Mouse (Mus musculus) megakaryocyte progenitor cell, adult 5-6 weeks (primary cell): Measurements from ENCODE around the gene Serinc5. TPM values are rescaled to one million over a fixed set of nuclear protein-coding genes. Genes with fewer than 3 reads are reported as not detected.
"Not testable (repeated sequence)": the region's sequence is repeated elsewhere in the genome, so short reads cannot be mapped to it uniquely, and the experiment has no call there.

ENCODE experiments used
- ATAC-seq: replicated peaks from 2 replicates; pipeline ENCODE4 v1.8.0; 2016; ENCODE audit warnings: mild to moderate bottlenecking, moderate TSS enrichment, inconsistent platforms; ENCODE audit not compliant: poor library complexity
- total RNA-seq, 2 experiments: library from RNA; stranded (forward) in 1 of 2; stranded (reverse) in 1 of 2; fragments of 157-497, 149-512 nt in 1 of 2; fragments of 200-1000 nt in 1 of 2; gene quantifications; 2 replicates each; pipeline versions ENCODE4 v1.2.3 to v1.2.4; 2015 to 2017

Serinc5 gene
- total RNA-seq (2015) (9.1 and 9.4 TPM in 2 replicates), total RNA-seq (2017) (5.9 TPM in 2 replicates)

DNA sequence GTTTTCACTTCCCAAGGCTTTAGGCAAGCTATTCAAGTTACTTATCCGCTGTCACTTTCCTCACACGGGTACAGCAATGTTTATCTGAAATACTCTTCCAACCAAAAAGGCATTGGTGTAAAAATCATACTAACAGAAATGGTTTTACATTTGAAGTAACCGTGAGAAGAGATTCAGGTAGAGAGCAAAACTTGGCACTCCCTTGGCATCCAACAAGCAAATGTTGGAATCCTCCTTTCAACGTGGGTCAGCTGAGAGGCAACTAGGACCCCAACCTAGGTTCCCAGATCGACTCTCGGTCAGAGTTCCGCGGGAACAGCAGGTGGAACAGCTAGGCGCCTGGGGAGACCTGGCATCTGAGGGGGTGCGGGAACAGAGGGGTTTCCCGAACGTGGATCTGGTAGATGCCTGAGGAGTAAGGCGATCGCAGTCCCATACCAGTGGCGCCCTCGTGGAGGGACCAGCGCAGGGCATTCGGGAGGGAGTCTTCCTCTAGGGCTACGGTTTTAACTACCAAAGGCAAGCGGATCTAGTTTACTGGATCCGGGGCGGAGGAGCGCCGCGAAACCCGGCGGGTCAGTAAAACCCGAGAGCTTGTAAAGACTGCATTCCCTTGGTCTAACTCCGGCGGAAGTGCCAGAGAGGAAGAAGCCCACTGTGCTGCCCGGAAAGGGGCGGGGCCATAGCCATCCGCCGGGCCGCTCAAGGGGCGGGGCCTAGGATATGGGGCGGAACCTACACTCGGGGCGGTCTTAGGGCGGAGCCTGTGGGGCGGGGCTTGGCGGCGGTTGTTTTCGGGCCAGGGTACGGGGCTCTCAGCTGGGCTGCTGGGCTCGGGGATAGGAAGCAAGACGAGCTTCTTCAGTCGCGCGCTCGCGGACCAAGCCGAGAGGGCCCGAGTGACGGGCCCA is at the start of gene Serinc5:
Gene Serinc5, plus strand, starts transcription at position 781 of the 911 bp plus-strand sequence.
- ATAC-seq: peak; percentile 88

DNA sequence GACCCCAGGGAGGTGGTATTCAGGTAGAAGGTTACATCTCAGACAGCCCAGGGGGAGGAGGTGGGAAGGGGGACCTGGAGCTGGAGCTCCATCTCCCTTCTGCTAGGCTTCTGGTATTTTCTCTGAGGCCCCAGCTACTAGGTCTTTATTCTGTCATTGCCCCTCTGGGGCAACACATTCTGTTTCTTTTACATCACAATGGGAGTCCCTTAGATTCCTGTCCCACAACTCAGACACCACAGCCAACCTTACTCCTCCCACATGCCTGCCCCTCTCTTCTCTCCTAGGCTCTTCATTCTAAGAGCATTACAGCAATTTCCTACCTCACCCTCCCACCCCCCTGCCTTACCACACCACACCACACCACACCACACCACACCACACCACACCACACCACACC is 34.8 kb upstream of the Serinc5 start, which contains the start of gene Spz1:
Gene Spz1, minus strand, starts transcription at position 101 of the 400 bp plus-strand sequence.
- peak; percentile 15 for ATAC-seq

DNA sequence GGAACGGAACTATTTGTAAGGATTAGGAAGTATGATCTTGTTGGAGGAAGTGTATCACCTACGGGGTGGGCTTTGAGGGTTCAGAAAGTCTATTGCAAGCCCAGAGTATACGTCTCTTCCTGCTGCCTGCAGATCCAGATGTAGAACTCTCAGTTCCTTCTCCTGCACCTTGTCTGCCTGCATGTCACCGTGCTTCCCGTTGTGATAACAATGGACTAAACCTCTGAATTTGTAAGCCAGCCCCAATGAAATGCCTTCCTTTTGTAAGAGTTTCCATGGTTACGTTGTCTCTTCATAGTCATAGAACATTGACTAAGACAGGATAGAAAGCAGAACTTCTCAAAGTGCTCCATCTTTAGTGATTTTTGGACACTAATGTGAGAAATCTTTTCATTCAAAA is 34.2 kb upstream of the Serinc5 start:
- ATAC-seq: peak; percentile 33

DNA sequence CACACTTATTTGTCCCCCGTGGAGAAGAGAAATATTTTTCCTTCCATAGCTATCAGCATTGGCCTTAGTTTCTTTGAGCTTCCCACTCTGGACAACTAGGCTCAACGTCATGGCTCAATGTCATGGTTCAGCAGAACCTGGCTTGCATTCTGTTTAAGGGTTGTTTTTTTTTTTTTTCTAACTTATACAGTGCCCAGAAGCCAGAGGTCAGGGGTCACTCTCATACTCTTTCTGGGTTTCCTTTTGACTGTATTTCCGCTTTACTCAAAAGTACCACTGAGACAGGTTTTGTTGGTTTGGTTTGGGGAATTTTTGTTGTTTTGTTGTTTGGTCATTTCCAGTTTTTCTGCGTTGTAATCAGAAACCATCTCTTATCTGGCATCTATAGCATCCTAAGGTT is 32.7 kb upstream of the Serinc5 start:
- no peak for ATAC-seq

DNA sequence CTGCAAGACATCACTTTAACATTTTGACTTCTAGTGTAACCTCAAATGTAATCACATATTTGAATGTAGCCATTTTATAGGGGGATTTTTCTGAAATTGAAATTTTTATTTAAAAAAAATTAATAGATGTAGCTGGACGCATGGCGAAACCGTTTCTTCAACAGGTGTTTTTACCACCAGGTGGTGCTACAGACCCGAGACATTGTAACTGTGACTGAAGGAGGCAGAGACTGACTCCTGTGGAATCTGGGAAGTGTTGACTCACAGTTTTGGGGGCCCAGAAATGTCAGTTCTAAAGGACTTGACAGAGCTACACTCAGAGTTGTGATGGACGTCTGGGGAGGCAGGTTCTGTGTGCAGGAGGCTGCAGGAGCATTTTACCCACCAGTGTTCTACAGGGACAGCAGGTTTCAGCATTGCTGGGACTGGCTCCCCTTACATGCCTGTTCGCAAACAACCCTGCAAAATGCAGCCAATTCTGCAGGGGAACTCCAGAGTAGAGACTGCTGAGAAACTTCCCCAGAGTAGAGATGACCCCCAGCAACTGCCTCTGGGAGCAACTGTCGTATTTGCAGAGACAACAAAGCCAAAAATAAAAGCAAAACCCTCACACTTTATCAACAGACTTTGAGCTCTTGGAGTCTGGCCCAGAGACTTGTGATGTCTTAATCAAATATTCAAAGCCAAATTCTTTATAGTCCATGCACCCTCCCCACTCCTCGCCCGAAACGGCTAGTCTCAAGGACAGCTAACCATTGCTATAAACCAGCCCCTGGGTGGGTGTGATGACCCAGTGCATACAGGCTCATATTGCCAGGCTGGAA is 30.5 kb upstream of the Serinc5 start:
- ATAC-seq: peak; percentile 95

DNA sequence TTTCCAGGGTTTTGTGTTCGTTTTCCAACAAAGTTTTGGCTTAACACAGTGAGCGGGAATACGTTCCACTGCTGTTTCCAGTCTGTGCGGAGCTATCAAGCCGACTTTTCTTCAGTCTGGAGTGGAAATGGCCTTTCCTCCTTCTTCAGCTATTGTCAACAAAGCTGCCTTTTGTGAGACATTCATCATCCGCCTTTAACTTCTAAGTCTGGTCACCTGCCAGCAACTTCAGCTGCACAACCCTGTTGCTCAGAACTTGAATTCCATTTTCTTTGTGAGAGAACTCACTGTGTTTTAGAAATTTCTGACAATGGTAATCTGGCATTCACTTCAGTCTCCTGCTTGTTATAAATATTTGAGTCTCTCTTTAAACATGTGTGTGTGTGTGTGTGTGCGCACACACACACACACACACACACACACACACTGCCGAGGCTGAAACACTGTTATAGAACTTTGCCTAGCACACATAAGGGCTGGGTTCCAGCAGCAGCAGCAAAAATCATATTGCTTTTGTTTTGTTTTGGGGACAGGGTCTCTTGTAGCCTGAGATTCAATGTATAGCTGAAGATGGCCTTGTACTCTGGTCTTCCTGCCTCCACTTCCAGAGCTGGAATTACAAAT is 26.7 kb upstream of the Serinc5 start:
- ATAC-seq: no peak

DNA sequence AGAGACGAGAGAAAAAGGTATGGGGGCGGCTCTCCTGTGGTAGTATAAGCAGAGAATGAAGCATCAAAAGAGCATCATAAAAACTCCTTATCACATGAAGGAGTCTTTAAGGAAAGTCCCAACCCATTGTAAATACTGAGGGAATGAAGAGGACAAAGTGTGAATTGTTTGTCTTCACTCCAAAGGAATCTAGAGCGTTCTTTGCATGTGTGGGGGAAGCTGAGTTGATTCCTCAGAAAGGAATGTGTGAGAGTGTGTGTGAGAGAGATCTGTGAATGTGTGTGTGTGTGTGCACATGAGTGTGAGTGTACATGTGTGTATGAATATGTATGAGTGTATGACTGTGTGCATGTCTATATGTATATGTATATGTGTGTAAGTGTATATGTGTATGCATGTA is 22.2 kb upstream of the Serinc5 start:
- ATAC-seq: no peak

DNA sequence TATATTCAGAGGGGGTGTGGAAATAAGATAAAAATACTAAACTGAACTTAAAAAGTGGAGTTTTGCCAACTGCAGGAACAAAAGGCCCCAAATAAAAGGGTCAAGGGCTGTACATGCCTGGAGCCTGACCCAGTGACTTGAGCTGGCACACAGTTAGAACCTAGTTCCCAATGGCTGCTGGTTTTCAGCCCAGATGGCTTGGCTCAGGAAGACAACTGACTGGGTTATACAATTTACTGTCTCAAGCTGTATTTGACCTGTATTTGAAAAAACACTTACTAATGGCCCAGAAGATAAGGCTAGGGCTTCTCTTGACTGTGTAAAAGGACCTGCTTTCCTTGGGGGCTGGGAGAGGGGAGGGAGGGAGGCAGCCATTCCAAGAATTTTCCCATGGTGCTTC is 21.6 kb upstream of the Serinc5 start:
- ATAC-seq: no peak

DNA sequence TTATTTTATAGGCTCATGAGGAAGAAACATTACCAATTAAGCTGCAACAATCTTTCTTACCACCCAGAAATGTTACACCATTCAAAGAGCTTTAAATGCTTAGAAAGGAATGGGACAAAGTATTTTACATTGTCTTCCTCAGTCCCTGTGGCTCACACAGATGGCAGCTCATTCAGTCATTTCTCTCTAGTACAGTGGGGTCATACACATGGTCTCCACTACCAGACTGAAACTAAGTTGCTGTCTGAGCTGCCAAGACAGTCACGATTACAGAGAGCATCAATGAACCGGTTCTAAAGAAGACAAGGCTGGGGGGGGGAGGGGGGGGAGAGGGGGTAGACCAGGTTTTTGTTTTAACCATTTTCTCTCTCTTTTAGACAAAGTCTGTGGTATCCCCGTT is 19.7 kb upstream of the Serinc5 start:
- no peak for ATAC-seq

DNA sequence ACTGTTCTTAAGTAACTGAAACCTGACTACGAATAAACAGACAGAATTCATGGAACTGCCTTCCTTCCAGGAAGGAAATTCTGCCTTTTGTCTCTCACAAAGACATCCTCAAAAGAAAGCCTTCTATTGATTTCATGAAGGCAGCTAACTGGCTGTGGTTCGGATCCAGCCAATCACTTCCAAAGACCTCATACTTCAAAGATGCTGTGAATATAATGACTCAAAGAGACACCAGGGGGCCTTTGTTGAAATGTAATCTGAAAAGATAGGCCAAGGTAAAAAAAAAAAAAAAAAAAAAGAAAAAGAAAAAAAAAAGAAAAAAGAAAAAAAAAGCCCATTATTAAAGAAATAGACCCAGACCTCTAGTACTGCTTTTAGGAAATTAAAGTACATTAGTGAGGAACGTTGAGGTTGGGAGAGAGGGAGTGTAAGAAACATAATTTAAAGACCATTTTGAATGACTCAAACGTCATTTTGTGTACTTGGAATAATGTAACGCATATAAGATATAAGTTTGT is 18.6 kb upstream of the Serinc5 start:
- ATAC-seq: peak; percentile 23

DNA sequence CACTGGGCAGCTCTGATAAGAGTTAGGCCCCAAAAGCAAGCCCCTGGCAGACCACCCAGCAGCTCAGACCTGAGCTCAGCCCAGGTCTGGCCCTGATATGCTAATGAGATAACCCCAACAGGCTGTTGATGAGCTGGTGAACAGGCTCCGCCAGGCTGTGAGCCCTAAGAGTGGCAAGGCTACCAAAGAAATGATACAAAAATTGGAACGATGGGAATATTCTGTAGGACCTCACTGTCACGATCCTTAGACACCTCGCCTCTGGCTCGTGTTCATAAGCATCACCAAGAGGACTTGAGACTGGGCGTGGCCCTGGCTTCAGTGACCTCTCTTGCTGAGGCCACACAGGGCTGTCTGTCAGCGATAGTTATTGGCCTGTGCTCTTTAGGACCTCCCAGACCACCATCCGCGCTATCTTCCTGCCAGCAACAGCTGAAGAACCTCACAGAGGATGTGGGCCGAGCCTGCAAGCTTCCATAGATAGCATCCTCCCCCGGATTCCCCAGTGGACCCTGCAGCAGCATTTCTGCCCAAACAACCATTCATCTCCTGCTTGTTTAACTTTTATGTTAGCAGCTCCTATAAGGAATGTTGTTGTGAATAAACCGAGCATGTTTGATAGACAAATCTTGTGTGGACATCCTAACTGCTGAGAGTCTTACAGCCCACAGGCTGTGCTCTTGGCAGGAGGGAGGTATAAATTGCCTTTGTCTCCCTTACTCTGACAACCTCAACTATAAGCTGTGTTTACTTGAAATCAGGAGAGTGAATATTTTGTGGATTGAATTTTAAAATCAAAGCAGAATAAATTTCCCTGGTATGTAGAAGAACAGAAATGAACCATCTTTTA is 17.9 kb upstream of the Serinc5 start:
- ATAC-seq: peak; percentile 79

DNA sequence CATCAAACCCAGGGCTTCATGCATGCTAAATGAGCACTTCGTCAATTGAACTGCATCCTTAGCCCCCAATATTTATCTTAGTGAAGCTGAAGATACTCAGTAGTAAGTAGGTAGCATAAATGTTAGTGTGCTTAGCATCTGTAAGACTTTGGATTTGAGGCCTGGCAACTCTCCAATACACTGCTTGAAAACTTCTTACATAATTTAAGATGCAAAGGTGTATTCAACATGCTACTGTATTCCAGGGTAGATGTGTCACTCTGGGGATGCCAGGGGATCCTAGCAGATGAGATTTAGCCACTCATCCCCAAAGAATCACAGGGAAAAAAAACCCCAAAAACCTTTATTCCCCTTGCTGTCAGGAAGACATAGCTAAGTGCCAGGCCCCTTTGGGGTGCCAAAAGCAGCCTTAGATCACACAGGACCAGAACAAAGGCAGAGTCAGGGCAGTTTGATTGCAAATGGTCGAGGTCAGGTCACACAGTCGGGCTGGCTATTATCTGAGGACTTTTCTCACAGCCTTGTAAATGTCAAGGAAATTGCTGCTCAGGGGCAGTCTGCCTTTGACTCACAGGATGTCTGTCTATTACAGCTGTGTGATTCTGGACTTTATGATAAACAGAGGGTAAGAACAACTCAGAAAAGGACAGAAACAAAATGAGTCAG is 17.0 kb upstream of the Serinc5 start:
- no peak for ATAC-seq

DNA sequence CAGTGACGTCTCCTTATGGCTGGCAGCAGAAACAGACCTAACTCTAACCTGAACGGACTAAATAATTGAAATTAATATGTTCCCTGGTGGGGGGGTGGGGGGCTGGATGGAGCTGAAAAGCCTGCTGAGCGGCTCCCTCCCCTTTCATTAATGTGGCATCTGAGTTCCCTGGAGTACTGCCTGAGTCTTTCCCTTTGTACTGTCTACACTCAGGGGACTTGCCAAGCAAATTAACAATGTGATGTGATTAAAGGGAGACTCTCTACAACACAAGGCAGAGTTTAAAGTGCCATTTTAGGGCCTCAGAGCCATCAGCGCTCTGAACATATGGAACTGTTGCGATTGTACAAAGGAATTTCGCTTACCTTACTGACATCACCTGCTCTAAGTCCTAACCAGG is 16.4 kb upstream of the Serinc5 start:
- no peak for ATAC-seq

DNA sequence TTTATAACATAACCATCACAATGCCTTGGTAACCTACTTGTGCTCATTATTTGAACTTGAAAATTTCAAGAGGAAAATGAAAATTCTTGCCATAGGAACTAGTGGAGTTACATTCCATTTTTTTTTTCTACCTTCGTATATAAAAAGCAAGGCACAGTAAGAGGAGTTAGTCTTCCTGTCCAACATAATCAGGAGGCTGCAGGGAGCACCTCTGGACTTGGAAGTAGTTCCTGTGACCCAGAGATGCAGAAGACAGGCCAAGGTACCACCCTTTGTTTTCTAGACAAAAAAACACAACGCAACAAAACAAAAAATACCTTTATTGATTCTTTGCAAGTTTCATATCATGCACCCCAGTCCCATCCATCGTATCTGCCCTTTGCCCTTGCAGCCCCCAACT is 16.0 kb upstream of the Serinc5 start:
- no peak for ATAC-seq

DNA sequence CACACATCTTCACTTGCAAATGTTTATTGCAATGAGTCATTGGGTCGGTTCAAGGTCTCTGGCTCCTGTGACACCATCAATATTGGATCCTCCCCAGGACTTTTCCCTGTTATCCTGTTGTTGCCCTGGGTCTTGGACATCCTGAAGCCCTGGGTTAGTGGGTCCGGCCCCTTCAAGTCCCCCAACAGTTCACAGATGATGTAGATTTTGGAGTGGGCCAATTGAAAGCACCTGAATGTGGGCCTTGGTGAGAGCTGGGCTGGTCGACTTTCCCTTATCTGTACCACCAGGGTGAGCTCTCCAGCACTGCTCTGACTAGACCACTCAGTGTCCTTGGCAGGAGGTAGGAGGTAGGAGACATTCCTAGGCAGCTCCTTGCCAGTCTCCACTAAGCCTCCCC is 15.5 kb upstream of the Serinc5 start:
- peak; percentile 40 for ATAC-seq

DNA sequence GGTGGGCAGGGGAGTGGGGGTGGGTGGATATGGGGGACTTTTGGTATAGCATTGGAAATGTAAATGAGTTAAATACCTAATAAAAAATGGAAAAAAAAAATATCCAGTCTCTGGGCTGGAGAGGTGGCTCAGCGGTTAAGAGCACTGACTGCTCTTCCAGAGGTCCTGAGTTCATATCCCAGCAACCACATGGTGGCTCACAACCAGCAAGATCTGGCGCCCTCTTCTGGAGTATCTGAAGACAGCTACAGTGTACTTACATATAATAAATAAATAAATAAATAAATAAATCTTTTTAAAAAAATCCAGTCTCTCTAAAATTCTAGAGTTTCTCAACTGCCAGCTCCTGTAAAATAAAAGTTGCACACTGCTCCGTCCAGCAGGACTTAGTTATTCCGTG is 5.6 kb upstream of the Serinc5 start:
- ATAC-seq: not testable (repeated sequence)

DNA sequence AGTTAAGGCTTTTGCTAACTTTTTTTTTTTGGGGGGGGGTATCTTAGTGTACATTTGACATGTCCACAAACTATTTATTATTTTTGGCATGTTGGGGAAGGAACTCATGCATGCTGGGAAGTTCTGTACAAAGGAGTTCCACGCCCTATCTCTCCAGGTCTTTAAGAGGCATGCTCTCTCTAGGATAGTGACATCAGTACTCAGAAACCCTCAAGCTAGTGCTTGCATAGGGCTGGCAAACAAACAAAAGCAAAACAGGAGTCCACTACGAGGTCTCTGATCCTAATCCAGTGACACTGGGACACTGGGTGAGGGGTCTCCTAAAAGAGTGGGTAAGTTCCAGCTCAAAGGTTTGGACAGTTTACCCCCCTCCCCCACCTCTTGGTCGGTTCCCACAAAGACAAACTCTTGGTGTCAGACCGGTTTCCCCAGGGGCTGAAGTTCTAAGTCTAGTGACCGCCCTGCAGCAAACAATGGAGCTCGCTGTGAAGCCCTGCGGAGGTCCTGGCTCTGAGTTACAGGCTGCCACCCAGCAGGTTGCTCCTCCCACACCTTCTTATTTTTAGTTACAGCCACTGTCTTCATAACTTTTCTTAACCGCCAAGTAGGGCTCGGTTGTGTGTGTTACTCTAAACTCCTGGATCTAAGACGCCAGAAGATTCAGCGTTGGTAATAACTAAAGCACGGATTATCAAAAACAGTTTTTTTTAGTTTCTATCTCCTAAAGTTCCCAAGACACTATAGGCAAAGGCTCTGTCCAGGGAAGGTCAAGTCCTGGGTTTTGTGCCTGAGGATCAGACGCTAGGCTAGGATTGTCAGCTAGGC is 1.2 kb upstream of the Serinc5 start:
- ATAC-seq: peak; percentile 47

DNA sequence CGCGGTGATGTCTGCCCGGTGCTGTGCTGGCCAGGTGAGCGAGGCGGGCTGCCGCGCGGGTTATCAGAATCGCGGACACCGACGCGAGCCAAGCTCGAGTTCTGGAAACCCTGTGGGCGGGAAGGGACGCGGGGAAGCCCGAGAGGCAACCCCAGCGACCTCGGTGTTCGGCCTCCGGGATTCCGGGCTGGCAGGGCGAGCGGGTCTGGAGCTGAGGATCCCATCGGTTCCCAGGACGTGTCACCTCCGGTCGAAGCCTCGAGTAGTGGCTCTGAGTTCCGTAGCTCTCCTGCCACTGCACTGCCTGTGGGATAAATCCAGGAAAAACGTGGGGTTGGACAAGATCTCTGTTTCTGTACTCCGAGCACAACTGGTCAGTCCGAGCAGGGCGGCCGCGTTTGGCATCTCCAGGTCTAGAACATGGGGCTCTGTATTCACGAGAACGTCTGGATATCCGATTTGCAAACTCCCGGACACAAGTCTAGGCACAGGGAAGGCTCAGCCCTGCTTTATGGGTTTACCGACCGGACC is 428 bp downstream of the Serinc5 start:
- peak; percentile 1; the same call in 1 of the 2 replicates for ATAC-seq
